Mouse (Mus musculus) forebrain, embryonic 10.5 days (tissue): ENCODE measurements around the gene Elane. TPM values are rescaled to one million over a fixed set of nuclear protein-coding genes. Genes with fewer than 3 reads are reported as not detected.

Experiments used
- DNase-seq: peaks from one replicate; pipeline ENCODE4 v3.0.0-alpha.2; 2017; ENCODE audit warnings: low spot score; ENCODE audit errors: extremely low spot score
- H3K27ac ChIP-seq: fragments of 300-500 bp; sonication (generic); 2 replicates; pipeline ENCODE4 v1.5.1; 2016; ENCODE audit warnings: mild to moderate bottlenecking
- H3K27me3 ChIP-seq: fragments of 300-500 bp; sonication (generic); 2 replicates; pipeline ENCODE4 v1.6.1; 2016; ENCODE audit warnings: mild to moderate bottlenecking; ENCODE audit not compliant: poor library complexity, severe bottlenecking
- H3K36me3 ChIP-seq: fragments of 300-500 bp; sonication (generic); replicated peaks from 2 replicates; pipeline ENCODE4 v1.6.1; 2016; ENCODE audit warnings: mild to moderate bottlenecking, moderate library complexity
- H3K4me1 ChIP-seq: fragments of 300-500 bp; sonication (generic); 2 replicates; pipeline ENCODE4 v1.6.1; 2016
- H3K4me3 ChIP-seq: fragments of 300-500 bp; sonication (generic); 2 replicates; pipeline ENCODE4 v1.5.1; 2016; ENCODE audit warnings: mild to moderate bottlenecking, moderate library complexity
- H3K9me3 ChIP-seq: fragments of 300-500 bp; sonication (generic); 2 replicates; pipeline ENCODE4 v1.6.1; 2016; ENCODE audit warnings: mild to moderate bottlenecking, moderate library complexity
- WGBS: fragments of 180-500 bp; shearing (Covaris S2); methylation state at CpG from one replicate; pipeline ENCODE4 v1.1.7; 2016; 5-methylcytosine and 5-hydroxymethylcytosine counted together
- polyA plus RNA-seq: library from polyadenylated mRNA; unstranded; fragments of >200 nt; fragmentation: Nextera tagmentation; extraction: Ambion mirVana; gene quantifications from 2 replicates; pipeline ENCODE4 v1.2.1, GENCODE M21; 2016

Elane gene
- polyA plus RNA-seq, 1 experiment from 2014 or later = not detected

- Histone ChIP-seq H3K27me3 (peaks cover 51% of the 10 kb centered on the region), H3K36me3 (no peaks in the 10 kb centered on the region), H3K9me3 (no peaks in the 10 kb centered on the region), H3K27ac (no peak overlapping the region), H3K4me3 (peak overlapping the region; percentile 18), H3K4me1 (peaks cover 64% of the 10 kb centered on the region)
- 11% methylated on average over 29 of the region's 29 CpGs for WGBS
- DNase-seq = peak; percentile 88
Measured at GRCm38 (mm10) chr10:79924998-79925784, 39.1 kb downstream of the Elane start.

DNA sequence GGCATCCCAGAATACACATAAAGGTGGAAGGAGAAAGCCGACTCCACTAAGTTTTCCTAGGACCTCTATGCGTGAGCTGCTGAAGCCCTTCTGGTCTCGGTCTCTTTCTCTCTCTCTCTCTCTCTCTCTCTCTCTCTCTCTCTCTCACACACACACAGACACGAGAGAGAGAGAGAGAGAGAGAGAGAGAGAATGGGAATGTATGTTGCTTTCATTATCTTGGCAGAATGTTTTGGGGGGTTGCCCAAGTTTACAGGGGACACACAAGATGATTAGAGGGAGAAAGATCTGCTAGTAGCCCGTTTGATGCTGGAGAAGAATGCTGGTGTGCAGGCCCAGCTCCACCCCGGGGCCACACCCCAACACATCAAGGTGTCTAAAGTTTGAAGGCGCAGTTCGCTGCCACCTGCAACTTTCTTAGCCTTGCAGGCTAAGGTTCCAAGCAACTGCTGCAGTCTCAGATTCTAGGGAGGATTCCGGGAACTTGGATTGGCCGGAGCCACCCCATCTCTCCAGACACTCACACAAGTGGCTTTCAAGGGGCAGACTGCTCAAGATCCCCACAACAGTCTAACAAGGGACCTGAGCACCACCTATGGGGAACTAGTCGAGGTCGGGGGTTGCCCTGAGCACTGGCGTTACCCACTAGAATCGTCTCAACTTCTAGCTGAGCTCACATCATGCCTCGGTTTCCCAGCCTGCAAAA lies 39.9 kb downstream of the Elane start:
- H3K27me3 ChIP-seq = peaks cover 43% of the 10 kb centered on the region
- peak overlapping the region; percentile 98 for H3K4me3 ChIP-seq
- H3K4me1 ChIP-seq = peaks cover 64% of the 10 kb centered on the region
- no peak for DNase-seq
- 14% methylated on average over 15 of the region's 15 CpGs for WGBS
- peaks cover 7% of the 10 kb centered on the region for H3K36me3 ChIP-seq
- H3K9me3 ChIP-seq = no peaks in the 10 kb centered on the region
- peak overlapping the region; percentile 95 for H3K27ac ChIP-seq

- Histone ChIP-seq H3K4me3 (peak within 1 kb of the TSS; percentile 98), H3K9me3 (no peaks in the 10 kb centered on the region), H3K36me3 (peaks cover 15% of the 10 kb centered on the region), H3K27me3 (peaks cover 35% of the 10 kb centered on the region), H3K27ac (peak within 1 kb of the TSS; percentile 95), H3K4me1 (peaks cover 62% of the 10 kb centered on the region)
- under 1% methylated on average over 63 of the region's 63 CpGs for WGBS
- DNase-seq = peak; percentile 89
Measured at GRCm38 (mm10) chr10:79926491-79927323, 40.7 kb downstream of the Elane start, which contains the start of gene Arid3a. Gene Arid3a (plus strand): TSS chr10:79927043.

GRCm38 (mm10) chr10:79927324-79928029 lies 41.4 kb downstream of the Elane start:
- Histone ChIP-seq H3K27me3 (peaks cover 28% of the 10 kb centered on the region), H3K4me3 (peak overlapping the region; percentile 98), H3K9me3 (no peaks in the 10 kb centered on the region), H3K4me1 (peaks cover 67% of the 10 kb centered on the region), H3K27ac (peak overlapping the region; percentile 95), H3K36me3 (peaks cover 23% of the 10 kb centered on the region)
- WGBS = under 1% methylated on average over 54 of the region's 54 CpGs
- peak; percentile 69 for DNase-seq

GRCm38 (mm10) chr10:79928030-79928694 lies 42.1 kb downstream of the Elane start:
- H3K27me3 ChIP-seq = peaks cover 21% of the 10 kb centered on the region
- WGBS = 1% methylated on average over 29 of the region's 29 CpGs
- H3K4me3 ChIP-seq = peak overlapping the region; percentile 98
- peaks cover 29% of the 10 kb centered on the region for H3K36me3 ChIP-seq
- H3K4me1 ChIP-seq = peaks cover 73% of the 10 kb centered on the region
- H3K27ac ChIP-seq = peak overlapping the region; percentile 95
- H3K9me3 ChIP-seq = no peaks in the 10 kb centered on the region
- DNase-seq = peak; percentile 37

GRCm38 (mm10) chr10:79928907-79929701 lies 43.1 kb downstream of the Elane start:
- Histone ChIP-seq H3K4me1 (peaks cover 83% of the 10 kb centered on the region), H3K27me3 (peaks cover 11% of the 10 kb centered on the region), H3K36me3 (peaks cover 38% of the 10 kb centered on the region), H3K9me3 (no peaks in the 10 kb centered on the region), H3K27ac (peak overlapping the region; percentile 95), H3K4me3 (peak overlapping the region; percentile 98)
- 26% methylated on average over 9 of the region's 9 CpGs for WGBS
- DNase-seq = no peak

GRCm38 (mm10) chr10:79929967-79930825 lies 44.1 kb downstream of the Elane start:
- Histone ChIP-seq H3K4me1 (peaks cover 89% of the 10 kb centered on the region), H3K27me3 (peaks cover 6% of the 10 kb centered on the region; the same call in 1 of the 2 replicates), H3K9me3 (no peaks in the 10 kb centered on the region), H3K4me3 (peak overlapping the region; percentile 98), H3K36me3 (peaks cover 49% of the 10 kb centered on the region), H3K27ac (peak overlapping the region; percentile 95)
- no peak for DNase-seq
- 89% methylated on average over 18 of the region's 18 CpGs for WGBS

DNA sequence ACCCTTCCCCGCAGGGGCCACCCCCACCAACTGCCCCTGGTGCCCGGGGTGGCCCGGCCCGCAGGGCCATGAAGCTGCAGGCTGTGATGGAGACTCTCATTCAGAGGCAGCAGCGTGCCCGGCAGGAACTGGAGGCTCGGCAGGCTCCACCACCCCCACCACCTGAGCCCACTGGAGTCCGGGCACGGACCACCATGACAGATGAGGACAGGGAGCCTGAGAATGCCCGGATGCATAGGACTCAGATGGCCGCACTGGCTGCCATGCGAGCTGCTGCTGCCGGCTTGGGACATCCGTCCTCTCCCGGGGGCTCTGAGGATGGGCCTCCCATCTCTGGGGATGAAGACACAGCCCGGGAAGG lies 44.8 kb downstream of the Elane start:
- Histone ChIP-seq H3K27me3 (peaks cover 5% of the 10 kb centered on the region; the same call in 1 of the 2 replicates), H3K4me3 (peak overlapping the region; percentile 98; the same call in 1 of the 2 replicates), H3K36me3 (peaks cover 55% of the 10 kb centered on the region), H3K4me1 (peaks cover 84% of the 10 kb centered on the region), H3K27ac (peak overlapping the region; percentile 41; the same call in 1 of the 2 replicates), H3K9me3 (no peaks in the 10 kb centered on the region)
- 92% methylated on average over 16 of the region's 16 CpGs for WGBS
- no peak for DNase-seq

- no peak for DNase-seq
- no peaks in the 10 kb centered on the region for H3K9me3 ChIP-seq
- H3K27ac ChIP-seq = 0 out of 2 replicates have a peak overlapping the region, but pooled peaks have one; percentile 78
- H3K4me1 ChIP-seq = peaks cover 80% of the 10 kb centered on the region
- 91% methylated on average over 9 of the region's 9 CpGs for WGBS
- H3K4me3 ChIP-seq = peak overlapping the region; percentile 7; the same call in 1 of the 2 replicates
- no peaks in the 10 kb centered on the region for H3K27me3 ChIP-seq
- peaks cover 58% of the 10 kb centered on the region for H3K36me3 ChIP-seq
Measured at GRCm38 (mm10) chr10:79931797-79932196, 45.8 kb downstream of the Elane start.

DNA sequence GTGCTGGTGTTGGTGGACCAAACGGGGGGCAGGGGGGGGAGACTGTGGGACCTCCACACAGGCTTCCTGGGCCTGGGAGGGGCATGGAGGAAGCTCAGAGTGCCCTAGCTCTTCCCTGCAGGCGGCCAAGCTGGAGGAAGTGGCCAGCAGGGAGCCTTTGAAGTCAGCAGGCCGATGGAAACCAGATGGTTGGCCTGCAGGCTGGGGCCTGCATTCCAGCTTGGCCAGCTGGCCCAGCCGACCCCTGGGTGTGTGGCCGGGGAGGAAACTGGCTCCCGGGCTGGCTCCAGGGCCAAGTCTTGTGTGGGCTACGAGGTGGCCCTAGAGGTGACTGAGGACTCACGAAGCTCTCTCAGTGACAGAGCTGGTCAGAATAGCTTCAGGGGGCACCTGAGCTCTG lies 46.7 kb downstream of the Elane start:
- Histone ChIP-seq H3K27ac (peak overlapping the region; percentile 78), H3K27me3 (no peaks in the 10 kb centered on the region), H3K36me3 (peaks cover 67% of the 10 kb centered on the region), H3K9me3 (no peaks in the 10 kb centered on the region), H3K4me3 (peak overlapping the region; percentile 25; the same call in 1 of the 2 replicates), H3K4me1 (peaks cover 82% of the 10 kb centered on the region)
- no peak for DNase-seq
- WGBS = 35% methylated on average over 8 of the region's 8 CpGs
